Mouse (Mus musculus): Measurements from ENCODE around the gene Ice1. TPM values are rescaled to one million over a fixed set of nuclear protein-coding genes. Genes with fewer than 3 reads are reported as not detected.

Ice1 gene
- polyA plus RNA-seq (2016; fragmentation: Nextera tagmentation; extraction: Ambion mirVana): 32.0 and 34.2 TPM in 2 replicates

- Histone ChIP-seq H3K27me3 (no peaks in the 10 kb centered on the region; the same call in 1 of the 2 replicates), H3K9me3 (no peaks in the 10 kb centered on the region), H3K4me2 (replicated peaks) (peak within 1 kb of the TSS; percentile 60), H3K4me3 (peak within 1 kb of the TSS; percentile 97), H3K36me3 (no peaks in the 10 kb centered on the region), H3K27ac (replicated peaks) (peak within 1 kb of the TSS; percentile 84), H3K4me1 (peaks cover 16% of the 10 kb centered on the region), H3K9ac (replicated peaks) (peak within 1 kb of the TSS; percentile 87)
- ATAC-seq (ENCODE audit: low FRiP score, low read depth): no peak
- WGBS: 1% methylated on average over 36 of the region's 39 CpGs
These were observed at the start of gene Ice1 for GRCm38 (mm10) chr13:70637282-70637661. TSS of gene Ice1 (minus strand) at chr13:70637634.

GRCm38 (mm10) chr13:70685825-70686224, 48.4 kb upstream of the Ice1 start:
- Histone ChIP-seq H3K27ac (replicated peaks) (no peak overlapping the region), H3K36me3 (no peaks in the 10 kb centered on the region), H3K27me3 (no peaks in the 10 kb centered on the region), H3K4me3 (no peak overlapping the region), H3K9me3 (no peaks in the 10 kb centered on the region), H3K4me2 (replicated peaks) (no peak overlapping the region), H3K4me1 (0 out of 2 replicates have a peak, but pooled peaks cover 3% of the 10 kb centered on the region), H3K9ac (replicated peaks) (no peak overlapping the region)
- WGBS: 63% methylated on average over 5 of the region's 5 CpGs
- ATAC-seq (ENCODE audit: low FRiP score, low read depth): no peak

- 61% methylated on average over 5 of the region's 7 CpGs for WGBS
- peak; percentile 75; the same call in 1 of the 2 replicates for ATAC-seq (ENCODE audit: low FRiP score, low read depth)
- Histone ChIP-seq H3K9me3 (no peaks in the 10 kb centered on the region), H3K36me3 (no peaks in the 10 kb centered on the region), H3K27me3 (no peaks in the 10 kb centered on the region), H3K4me3 (no peak overlapping the region), H3K9ac (replicated peaks) (no peak overlapping the region), H3K27ac (replicated peaks) (no peak overlapping the region), H3K4me2 (replicated peaks) (no peak overlapping the region), H3K4me1 (0 out of 2 replicates have a peak, but pooled peaks cover 3% of the 10 kb centered on the region)
These were observed 47.7 kb upstream of the Ice1 start for GRCm38 (mm10) chr13:70684976-70685609.

- Histone ChIP-seq H3K27ac (replicated peaks) (no peak overlapping the region), H3K9me3 (no peaks in the 10 kb centered on the region), H3K4me2 (replicated peaks) (no peak overlapping the region), H3K36me3 (no peaks in the 10 kb centered on the region), H3K27me3 (no peaks in the 10 kb centered on the region), H3K4me3 (no peak overlapping the region), H3K9ac (replicated peaks) (no peak overlapping the region), H3K4me1 (0 out of 2 replicates have a peak, but pooled peaks cover 3% of the 10 kb centered on the region)
- no peak for ATAC-seq (ENCODE audit: low FRiP score, low read depth)
- 88% methylated on average over 7 of the region's 7 CpGs for WGBS
These were observed 44.2 kb upstream of the Ice1 start for GRCm38 (mm10) chr13:70681411-70682183.

- H3K4me3 ChIP-seq: no peak overlapping the region
- H3K9ac ChIP-seq (replicated peaks): no peak overlapping the region
- no peak overlapping the region for H3K27ac ChIP-seq (replicated peaks)
- H3K27me3 ChIP-seq: no peaks in the 10 kb centered on the region
- H3K36me3 ChIP-seq: no peaks in the 10 kb centered on the region
- WGBS: 88% methylated on average over 3 of the region's 3 CpGs
- 0 out of 2 replicates have a peak, but pooled peaks cover 3% of the 10 kb centered on the region for H3K4me1 ChIP-seq
- H3K9me3 ChIP-seq: no peaks in the 10 kb centered on the region
- H3K4me2 ChIP-seq (replicated peaks): no peak overlapping the region
- ATAC-seq (ENCODE audit: low FRiP score, low read depth): no peak
These were observed 42.9 kb upstream of the Ice1 start for GRCm38 (mm10) chr13:70680316-70680715.

DNA sequence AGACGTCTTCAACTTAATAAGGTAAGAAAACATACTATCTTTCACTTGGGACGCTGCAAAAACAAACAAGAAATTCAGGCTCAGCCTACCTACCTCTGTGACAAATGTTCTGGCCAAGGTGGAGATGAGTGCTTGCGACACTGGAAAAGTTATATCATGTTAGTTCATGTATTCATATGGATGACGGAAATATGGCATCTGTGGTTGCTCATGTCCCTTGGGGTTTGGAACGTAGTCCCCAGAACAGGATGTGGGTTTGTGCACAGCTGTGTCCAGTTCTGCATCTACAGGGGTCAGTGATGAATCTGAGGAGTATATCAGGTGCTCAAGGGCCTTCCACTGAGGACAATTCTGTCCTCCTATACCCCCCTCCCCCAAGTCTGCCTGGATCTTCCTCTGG, 40.3 kb upstream of the Ice1 start:
- Histone ChIP-seq H3K9me3 (no peaks in the 10 kb centered on the region), H3K27ac (replicated peaks) (no peak overlapping the region), H3K27me3 (no peaks in the 10 kb centered on the region), H3K4me3 (no peak overlapping the region), H3K36me3 (no peaks in the 10 kb centered on the region), H3K4me1 (no peaks in the 10 kb centered on the region), H3K4me2 (replicated peaks) (no peak overlapping the region), H3K9ac (replicated peaks) (no peak overlapping the region)
- WGBS: 90% methylated on average over 5 of the region's 5 CpGs
- no peak for ATAC-seq (ENCODE audit: low FRiP score, low read depth)

GRCm38 (mm10) chr13:70676243-70677183, 39.1 kb upstream of the Ice1 start:
- no peaks in the 10 kb centered on the region for H3K27me3 ChIP-seq
- no peak overlapping the region for H3K27ac ChIP-seq (replicated peaks)
- no peak for ATAC-seq (ENCODE audit: low FRiP score, low read depth)
- H3K9me3 ChIP-seq: no peaks in the 10 kb centered on the region
- no peak overlapping the region for H3K4me2 ChIP-seq (replicated peaks)
- H3K4me1 ChIP-seq: no peaks in the 10 kb centered on the region
- no peak overlapping the region for H3K9ac ChIP-seq (replicated peaks)
- H3K36me3 ChIP-seq: no peaks in the 10 kb centered on the region
- WGBS: 65% methylated on average over 20 of the region's 20 CpGs
- H3K4me3 ChIP-seq: no peak overlapping the region

GRCm38 (mm10) chr13:70674998-70675397, 37.6 kb upstream of the Ice1 start:
- no peak overlapping the region for H3K27ac ChIP-seq (replicated peaks)
- no peaks in the 10 kb centered on the region for H3K27me3 ChIP-seq
- ATAC-seq (ENCODE audit: low FRiP score, low read depth): no peak
- no peak overlapping the region for H3K9ac ChIP-seq (replicated peaks)
- H3K9me3 ChIP-seq: no peaks in the 10 kb centered on the region
- no peaks in the 10 kb centered on the region for H3K36me3 ChIP-seq
- H3K4me1 ChIP-seq: no peaks in the 10 kb centered on the region
- no peak overlapping the region for H3K4me3 ChIP-seq
- H3K4me2 ChIP-seq (replicated peaks): no peak overlapping the region
- 93% methylated on average over 10 of the region's 10 CpGs for WGBS

- Histone ChIP-seq H3K9ac (replicated peaks) (no peak overlapping the region), H3K4me3 (no peak overlapping the region), H3K4me1 (no peaks in the 10 kb centered on the region), H3K27ac (replicated peaks) (no peak overlapping the region), H3K27me3 (no peaks in the 10 kb centered on the region), H3K4me2 (replicated peaks) (no peak overlapping the region), H3K9me3 (no peaks in the 10 kb centered on the region), H3K36me3 (no peaks in the 10 kb centered on the region)
- no peak for ATAC-seq (ENCODE audit: low FRiP score, low read depth)
- WGBS: 72% methylated on average over 4 of the region's 4 CpGs
These were observed 32.6 kb upstream of the Ice1 start for GRCm38 (mm10) chr13:70670080-70670479.

GRCm38 (mm10) chr13:70659715-70660114, 22.3 kb upstream of the Ice1 start:
- Histone ChIP-seq H3K4me3 (no peak overlapping the region), H3K36me3 (no peaks in the 10 kb centered on the region), H3K9ac (replicated peaks) (no peak overlapping the region), H3K4me1 (no peaks in the 10 kb centered on the region), H3K9me3 (no peaks in the 10 kb centered on the region), H3K27me3 (no peaks in the 10 kb centered on the region), H3K4me2 (replicated peaks) (no peak overlapping the region), H3K27ac (replicated peaks) (no peak overlapping the region)
- no peak for ATAC-seq (ENCODE audit: low FRiP score, low read depth)
- WGBS: 85% methylated on average over 4 of the region's 4 CpGs

DNA sequence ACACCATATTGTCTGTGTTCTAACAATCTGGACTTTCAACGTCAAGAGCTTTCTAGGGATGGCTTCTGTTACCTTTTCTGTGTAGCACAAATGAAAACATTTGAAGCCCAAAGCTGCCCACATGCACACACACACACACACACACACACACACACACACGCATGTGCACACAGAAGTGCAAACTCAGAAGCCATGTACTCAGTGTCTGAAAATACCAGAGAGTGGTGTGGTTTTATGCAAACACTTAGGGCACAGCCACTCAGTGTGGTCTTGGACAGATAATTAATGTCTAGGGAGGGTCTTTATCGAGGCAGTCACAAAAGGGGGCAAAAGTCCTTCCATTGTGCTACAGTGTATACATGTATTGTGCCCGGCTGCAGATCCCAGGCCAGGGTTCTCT, 19.3 kb upstream of the Ice1 start:
- H3K36me3 ChIP-seq: no peaks in the 10 kb centered on the region

More for the DNA sequence above, 19.3 kb upstream of the Ice1 start:
- 71% methylated on average over 4 of the region's 4 CpGs for WGBS
- Histone ChIP-seq H3K9ac (replicated peaks) (no peak overlapping the region), H3K27me3 (peaks cover 5% of the 10 kb centered on the region; the same call in 1 of the 2 replicates), H3K4me1 (no peaks in the 10 kb centered on the region), H3K27ac (replicated peaks) (no peak overlapping the region), H3K4me2 (replicated peaks) (no peak overlapping the region), H3K4me3 (no peak overlapping the region), H3K9me3 (no peaks in the 10 kb centered on the region)
- ATAC-seq (ENCODE audit: low FRiP score, low read depth): no peak
